Mouse (Mus musculus) liver, embryonic 11.5 days (tissue): ENCODE results near the gene Rad50. TPM values are rescaled to one million over a fixed set of nuclear protein-coding genes. Genes with fewer than 3 reads are reported as not detected.

ENCODE experiments used
- ATAC-seq: fragments of 200-750 bp; cut with Nextera tagmentation; replicated peaks from 2 replicates; pipeline ENCODE4 v1.8.0; 2017; ENCODE audit warnings: moderate number of reproducible peaks, mild to moderate bottlenecking, moderate TSS enrichment, moderate library complexity; ENCODE audit not compliant: low FRiP score
- DNase-seq: peaks from one replicate; pipeline ENCODE4 v3.0.0-alpha.2; 2017; ENCODE audit warnings: low spot score
- H3K27ac ChIP-seq: fragments of 300-500 bp; sonication (generic); 2 replicates; pipeline ENCODE4 v1.5.1; 2014; ENCODE audit warnings: mild to moderate bottlenecking, low read depth, low read length, control low read depth
- H3K27me3 ChIP-seq: fragments of 300-500 bp; sonication (generic); replicated peaks from 2 replicates; pipeline ENCODE4 v1.6.1; 2014; ENCODE audit warnings: low read length, mixed read lengths; ENCODE audit not compliant: control insufficient read depth, insufficient read depth
- H3K36me3 ChIP-seq: fragments of 300-500 bp; sonication (generic); 2 replicates; pipeline ENCODE4 v1.6.1; 2014; ENCODE audit warnings: mild to moderate bottlenecking, low read length, moderate library complexity, mixed read lengths; ENCODE audit not compliant: control insufficient read depth, insufficient read depth
- H3K4me1 ChIP-seq: fragments of 300-500 bp; sonication (generic); replicated peaks from 2 replicates; pipeline ENCODE4 v1.6.1; 2014; ENCODE audit warnings: low read length, mixed read lengths; ENCODE audit not compliant: control insufficient read depth, insufficient read depth
- H3K4me2 ChIP-seq: fragments of 300-500 bp; sonication (generic); 2 replicates; pipeline ENCODE4 v1.6.1; 2014; ENCODE audit warnings: mild to moderate bottlenecking, control low read depth, moderate library complexity
- H3K4me3 ChIP-seq: fragments of 300-500 bp; sonication (generic); 2 replicates; pipeline ENCODE4 v1.5.1; 2014; ENCODE audit warnings: low read depth, low read length, control low read depth
- H3K9ac ChIP-seq: fragments of 300-500 bp; sonication (generic); 2 replicates; pipeline ENCODE4 v1.6.1; 2014; ENCODE audit warnings: low read depth, low read length, control low read depth
- H3K9me3 ChIP-seq: fragments of 300-500 bp; sonication (generic); 2 replicates; pipeline ENCODE4 v1.6.1; 2016; ENCODE audit warnings: low read length, inconsistent platforms, mixed read lengths; ENCODE audit not compliant: control insufficient read depth
- WGBS: fragments of 180-500 bp; shearing (Covaris S2); extraction: QIAGEN DNeasy Blood & Tissue Kit; methylation state at CpG from one replicate; pipeline ENCODE4 v1.1.7; 2014; 5-methylcytosine and 5-hydroxymethylcytosine counted together
- polyA plus RNA-seq: library from polyadenylated mRNA; unstranded; fragments of >200 nt; fragmentation: Nextera tagmentation; extraction: Ambion mirVana; gene quantifications from 2 replicates; pipeline ENCODE4 v1.2.1, GENCODE M21; 2014

Rad50 gene
- polyA plus RNA-seq, 1 experiment from 2014 or later, result 36.4 TPM

- DNase-seq (no peak), ATAC-seq (no peak)
- Histone ChIP-seq H3K4me3 (no peak overlapping the region), H3K27me3 (no peaks in the 10 kb centered on the region), H3K9me3 (0 out of 2 replicates have a peak, but pooled peaks cover 2% of the 10 kb centered on the region), H3K4me1 (peaks cover 51% of the 10 kb centered on the region), H3K27ac (no peak overlapping the region; the same call in 1 of the 2 replicates), H3K4me2 (no peak overlapping the region), H3K9ac (no peak overlapping the region), H3K36me3 (no peaks in the 10 kb centered on the region)
- WGBS, result 63% methylated on average over 6 of the region's 6 CpGs
These were observed 84.7 kb downstream of the Rad50 start for GRCm38 (mm10) chr11:53622440-53622806.

- no peaks in the 10 kb centered on the region for H3K27me3 ChIP-seq
- 73% methylated on average over 11 of the region's 11 CpGs for WGBS
- ATAC-seq (no peak), DNase-seq (no peak)
- no peak overlapping the region for H3K4me2 ChIP-seq
- H3K9me3 ChIP-seq, result 0 out of 2 replicates have a peak, but pooled peaks cover 2% of the 10 kb centered on the region
- no peak overlapping the region for H3K9ac ChIP-seq
- H3K36me3 ChIP-seq, result no peaks in the 10 kb centered on the region
- H3K4me1 ChIP-seq, result peaks cover 52% of the 10 kb centered on the region
- H3K4me3 ChIP-seq, result no peak overlapping the region
- no peak overlapping the region for H3K27ac ChIP-seq
These were observed 85.3 kb downstream of the Rad50 start for GRCm38 (mm10) chr11:53621582-53622439.

- Histone ChIP-seq H3K27ac (no peak overlapping the region), H3K4me2 (no peak overlapping the region), H3K4me1 (peaks cover 59% of the 10 kb centered on the region), H3K9ac (no peak overlapping the region), H3K36me3 (no peaks in the 10 kb centered on the region), H3K27me3 (no peaks in the 10 kb centered on the region), H3K4me3 (no peak overlapping the region), H3K9me3 (0 out of 2 replicates have a peak, but pooled peaks cover 2% of the 10 kb centered on the region)
- 61% methylated on average over 4 of the region's 4 CpGs for WGBS
- no peak for ATAC-seq
- no peak for DNase-seq
These were observed 87.0 kb downstream of the Rad50 start for GRCm38 (mm10) chr11:53620094-53620493.

GRCm38 (mm10) chr11:53619428-53619827 is 87.7 kb downstream of the Rad50 start:
- Histone ChIP-seq H3K4me2 (no peak overlapping the region), H3K36me3 (no peaks in the 10 kb centered on the region), H3K27ac (no peak overlapping the region; the same call in 1 of the 2 replicates), H3K4me3 (no peak overlapping the region), H3K9me3 (0 out of 2 replicates have a peak, but pooled peaks cover 2% of the 10 kb centered on the region), H3K4me1 (peaks cover 56% of the 10 kb centered on the region), H3K9ac (no peak overlapping the region), H3K27me3 (no peaks in the 10 kb centered on the region)
- 47% methylated on average over 6 of the region's 6 CpGs for WGBS
- peak; percentile 79 for ATAC-seq
- DNase-seq, result no peak

- H3K27ac ChIP-seq, result peak within 1 kb of the TSS; percentile 58; the same call in 1 of the 2 replicates
- ATAC-seq, result no peak
- no peaks in the 10 kb centered on the region for H3K9me3 ChIP-seq
- no peak for DNase-seq
- H3K27me3 ChIP-seq, result no peaks in the 10 kb centered on the region
- H3K4me2 ChIP-seq, result peak within 1 kb of the TSS; percentile 54
- H3K4me3 ChIP-seq, result no peak within 1 kb of the TSS
- H3K36me3 ChIP-seq, result no peaks in the 10 kb centered on the region
- WGBS, result 58% methylated on average over 7 of the region's 7 CpGs
- H3K9ac ChIP-seq, result no peak within 1 kb of the TSS
- peaks cover 58% of the 10 kb centered on the region for H3K4me1 ChIP-seq
These were observed 88.4 kb downstream of the Rad50 start, which contains the start of gene Il4 for GRCm38 (mm10) chr11:53618619-53619198. Gene Il4, minus strand, starts transcription at chr11:53618669.

GRCm38 (mm10) chr11:53617562-53618109 is 89.5 kb downstream of the Rad50 start:
- Histone ChIP-seq H3K9me3 (no peaks in the 10 kb centered on the region), H3K4me1 (peaks cover 58% of the 10 kb centered on the region), H3K27me3 (no peaks in the 10 kb centered on the region), H3K4me3 (no peak overlapping the region), H3K36me3 (no peaks in the 10 kb centered on the region), H3K9ac (no peak overlapping the region), H3K27ac (peak overlapping the region; percentile 58; the same call in 1 of the 2 replicates), H3K4me2 (peak overlapping the region; percentile 54)
- ATAC-seq (no peak), DNase-seq (no peak)
- WGBS, result 51% methylated on average over 4 of the region's 4 CpGs

- Histone ChIP-seq H3K27ac (peak overlapping the region; percentile 58), H3K4me3 (peak overlapping the region; percentile 17), H3K4me1 (peaks cover 53% of the 10 kb centered on the region), H3K36me3 (no peaks in the 10 kb centered on the region), H3K4me2 (peak overlapping the region; percentile 54), H3K9me3 (no peaks in the 10 kb centered on the region), H3K27me3 (no peaks in the 10 kb centered on the region), H3K9ac (peak overlapping the region; percentile 40)
- ATAC-seq (0 out of 2 replicates have a peak, but pooled peaks have one; percentile 37), DNase-seq (no peak)
- WGBS, result 64% methylated on average over 8 of the region's 8 CpGs
These were observed 90.2 kb downstream of the Rad50 start for GRCm38 (mm10) chr11:53616748-53617558.

GRCm38 (mm10) chr11:53615575-53615974 is 91.5 kb downstream of the Rad50 start:
- DNase-seq (no peak), ATAC-seq (no peak)
- Histone ChIP-seq H3K4me1 (peaks cover 43% of the 10 kb centered on the region), H3K9ac (peak overlapping the region; percentile 48; the same call in 1 of the 2 replicates), H3K27me3 (no peaks in the 10 kb centered on the region), H3K4me3 (0 out of 2 replicates have a peak overlapping the region, but pooled peaks have one; percentile 7), H3K36me3 (no peaks in the 10 kb centered on the region), H3K27ac (peak overlapping the region; percentile 64), H3K9me3 (no peaks in the 10 kb centered on the region), H3K4me2 (peak overlapping the region; percentile 54)
- 88% methylated on average over 8 of the region's 8 CpGs for WGBS
